26 mouse cellular contexts compared by ENCODE assay signal in genomic region chr16:11743013-11743412, GRCm38 (mm10).
DNase-seq lines count a peak whose midpoint lies in the region; ATAC-seq and TF ChIP-seq lines count a peak whose summit lies in the region.
"Had no signal": no experiment of that assay in that cellular context is flagged by ENCODE, and none has a peak within 500 bp of the region (broad histone marks: within the 10 kb centered on the region; RNA-seq: fewer than 3 reads in every experiment).

No protein-coding gene starts in this region.

- H3K4me2 ChIP-seq in heart, embryonic 12.5 days = no peak overlapping the region
- H3K4me2 ChIP-seq: embryonic facial prominence, embryonic 13.5 days; forebrain, embryonic 13.5 days; hindbrain, embryonic 13.5 days had no signal

- no peaks in the 10 kb centered on the region for H3K27me3 ChIP-seq in heart, embryonic 12.5 days (replicated peaks)
- H3K27me3 ChIP-seq: CH12.LX; embryonic facial prominence, embryonic 13.5 days; forebrain, embryonic 13.5 days; hindbrain, embryonic 13.5 days had no signal

- in situ Hi-C loops in ES-E14 (cut with MboI; ENCODE audit: low sequenced_read_pairs in 2 of 2, unreplicated experiment in 2 of 2) = no loop called here

- peaks cover 7 to 18% of the 10 kb centered on the region in 2 experiments for H3K4me1 ChIP-seq in ES-E14 (ENCODE audit: control insufficient read depth in 2 of 2, insufficient read depth in 2 of 2, low read length in 2 of 2, poor library complexity in 1 of 2)
- H3K4me1 ChIP-seq in heart, embryonic 12.5 days (replicated peaks) = no peaks in the 10 kb centered on the region
- H3K4me1 ChIP-seq: embryonic facial prominence, embryonic 10.5 days; embryonic facial prominence, embryonic 13.5 days; forebrain, embryonic 13.5 days; heart, embryonic 10.5 days; hindbrain, embryonic 10.5 days; hindbrain, embryonic 13.5 days had no signal

- H3K9me3 ChIP-seq in ES-E14 (ENCODE audit: control insufficient read depth, insufficient read depth, low read depth, low read length) = no peaks in the 10 kb centered on the region
- H3K9me3 ChIP-seq in heart, embryonic 12.5 days (replicated peaks) = no peaks in the 10 kb centered on the region
- H3K9me3 ChIP-seq: embryonic facial prominence, embryonic 10.5 days; embryonic facial prominence, embryonic 13.5 days; forebrain, embryonic 13.5 days; heart, embryonic 10.5 days; hindbrain, embryonic 10.5 days; hindbrain, embryonic 13.5 days had no signal

- WGBS in heart, embryonic 12.5 days = 57% methylated on average over 3 of the region's 3 CpGs

- H3K27ac ChIP-seq in ES-E14 (ENCODE audit: insufficient read depth, low read depth, low read length, poor library complexity, severe bottlenecking) = no peak overlapping the region
- H3K27ac ChIP-seq in heart, embryonic 12.5 days (ENCODE audit: poor library complexity, severe bottlenecking) = no peak overlapping the region
- H3K27ac ChIP-seq: embryonic facial prominence, embryonic 10.5 days; embryonic facial prominence, embryonic 13.5 days; forebrain, embryonic 13.5 days; heart, adult 2 months; heart, embryonic 10.5 days; hindbrain, embryonic 10.5 days; hindbrain, embryonic 13.5 days had no signal

- H3K9ac ChIP-seq in ES-E14 (ENCODE audit: insufficient read depth, low read depth, low read length, poor library complexity, severe bottlenecking) = no peak overlapping the region
- H3K9ac ChIP-seq in heart, embryonic 12.5 days = no peak overlapping the region
- H3K9ac ChIP-seq: embryonic facial prominence, embryonic 13.5 days; forebrain, embryonic 13.5 days; forebrain, postnatal 0 days; hindbrain, embryonic 13.5 days had no signal

- 0 out of 2 replicates have a peak, but pooled peaks have one; percentile 20 for ATAC-seq in frontal cortex, adult (ENCODE audit: low TSS enrichment)
- ATAC-seq in heart, embryonic 12.5 days (ENCODE audit: insufficient number of reproducible peaks, low FRiP score) = no peak
- ATAC-seq: forebrain, embryonic 13.5 days; hindbrain, embryonic 16.5 days; intestine, postnatal 0 days had no signal

- H3K4me3 ChIP-seq in ES-E14 (ENCODE audit: insufficient read depth in 1 of 2, low read depth in 1 of 2, low read length in 2 of 2, poor library complexity in 1 of 2, severe bottlenecking in 1 of 2) = no peak overlapping the region
- H3K4me3 ChIP-seq in heart, embryonic 12.5 days = no peak overlapping the region
- H3K4me3 ChIP-seq: embryonic facial prominence, embryonic 10.5 days; embryonic facial prominence, embryonic 13.5 days; erythroblast, embryonic 14.5 days; forebrain, embryonic 13.5 days; heart, adult 2 months; heart, embryonic 10.5 days; hindbrain, embryonic 10.5 days; hindbrain, embryonic 13.5 days had no signal

- DNase-seq in frontal cortex, postnatal 36 days (ENCODE audit: low spot score in 2 of 2) = no peak
- DNase-seq in right cerebral cortex, postnatal 25 days = peak; percentile 4
- DNase-seq in right cerebral cortex, postnatal 4 days = no peak
- DNase-seq in ES-E14 (ENCODE audit: low read depth, low spot score) = peak; percentile 40
- no peak for DNase-seq in layer of hippocampus, postnatal 14 days (ENCODE audit: low spot score in 2 of 2)
- DNase-seq: adrenal gland, adult 2 months; adrenal gland, postnatal 14 days; B cell, adult 2 months; cerebellum, adult 11-12 months; cerebellum, adult 8-10 months; embryo, embryonic 11 days; forebrain, postnatal 0 days; gastrocnemius, postnatal 10 days had no signal

- H3K36me3 ChIP-seq in ES-E14 (ENCODE audit: control insufficient read depth, insufficient read depth, low read length, poor library complexity, severe bottlenecking) = no peaks in the 10 kb centered on the region
- H3K36me3 ChIP-seq in heart, embryonic 12.5 days = no peaks in the 10 kb centered on the region
- H3K36me3 ChIP-seq: embryonic facial prominence, embryonic 10.5 days; embryonic facial prominence, embryonic 13.5 days; heart, embryonic 10.5 days; hindbrain, embryonic 10.5 days; hindbrain, embryonic 13.5 days had no signal

TF ChIP-seq in ES-E14, 5 proteins besides CTCF, POLR2A, EP300 and RAD21:
- no peak for TF ChIP-seq ZC3H11A (IDR thresholded peaks at IDR 0.05; ENCODE audit: borderline replicate concordance, low read depth, low read length)
- no peak for TF ChIP-seq HCFC1 (IDR thresholded peaks at IDR 0.05; ENCODE audit: borderline replicate concordance, insufficient read depth, low read length)
- no peak for TF ChIP-seq ZNF384 (IDR thresholded peaks at IDR 0.05; ENCODE audit: low read depth, low read length)
- no peak for TF ChIP-seq CHD2 (IDR thresholded peaks at IDR 0.05; ENCODE audit: low read depth, low read length)

Comparison
In these comparisons a context has a peak if more than half of its experiments do, and no peak if none do; other contexts are left out.
1. DNase-seq: peak in right cerebral cortex, postnatal 25 days (single experiment) and ES-E14 (single experiment); none in frontal cortex, postnatal 36 days (0 of 2), right cerebral cortex, postnatal 4 days (single experiment) and layer of hippocampus, postnatal 14 days (0 of 2).